Mouse (Mus musculus): ENCODE measurements around the gene Olfr250. TPM values are rescaled to one million over a fixed set of nuclear protein-coding genes. Genes with fewer than 3 reads are reported as not detected.
"Not testable (repeated sequence)": the region's sequence is repeated elsewhere in the genome, so short reads cannot be mapped to it uniquely, and the experiment has no call there.

The Olfr250 gene
- polyA plus RNA-seq (2016; fragmentation: Nextera tagmentation; extraction: Ambion mirVana), result not detected in 2 replicates

DNA sequence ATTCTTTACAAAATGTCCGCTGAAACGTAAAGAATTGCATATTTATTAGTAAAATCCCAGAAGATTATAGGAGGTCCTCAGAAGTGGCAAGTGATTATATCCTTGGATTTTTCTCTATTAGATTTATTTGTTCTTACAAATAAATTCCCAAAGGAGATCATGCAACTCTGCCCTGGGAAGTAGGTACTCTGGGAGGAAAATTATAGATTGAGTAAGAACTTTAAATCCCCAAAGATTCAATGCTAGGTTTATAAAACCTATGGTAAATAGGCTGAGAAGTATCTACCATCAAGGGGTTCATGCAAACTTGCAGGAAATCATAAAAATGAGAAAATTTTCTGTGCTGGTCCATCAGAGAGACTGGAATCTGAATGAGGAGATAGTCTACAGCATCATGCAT lies at the start of gene Olfr250:
Gene Olfr250 (plus strand): TSS at position 301 of the 400 bp plus-strand sequence.
- no peaks in the 10 kb centered on the region for H3K36me3 ChIP-seq
- H3K4me3 ChIP-seq, result no peak within 1 kb of the TSS
- H3K9me3 ChIP-seq, result no peaks in the 10 kb centered on the region
- H3K9ac ChIP-seq, result no peak within 1 kb of the TSS
- no peaks in the 10 kb centered on the region for H3K27me3 ChIP-seq (replicated peaks)
- H3K4me1 ChIP-seq, result no peaks in the 10 kb centered on the region
- no peak within 1 kb of the TSS for H3K27ac ChIP-seq
- 94% methylated on average over 2 of the region's 2 CpGs for WGBS
- ATAC-seq (ENCODE audit: low FRiP score, low read depth), result no peak
- H3K4me2 ChIP-seq (replicated peaks), result no peak within 1 kb of the TSS

GRCm38 (mm10) chr9:38328760-38329159 lies 37.9 kb upstream of the Olfr250 start, which contains the start of gene Olfr25:
Olfr25 (plus strand) TSS chr9:38329060.
- Histone ChIP-seq H3K9me3 (no peaks in the 10 kb centered on the region), H3K4me1 (no peaks in the 10 kb centered on the region), H3K4me2 (replicated peaks) (no peak within 1 kb of the TSS), H3K27me3 (replicated peaks) (no peaks in the 10 kb centered on the region), H3K4me3 (no peak within 1 kb of the TSS), H3K9ac (no peak within 1 kb of the TSS), H3K36me3 (no peaks in the 10 kb centered on the region), H3K27ac (no peak within 1 kb of the TSS)
- 85% methylated on average over 3 of the region's 3 CpGs for WGBS
- ATAC-seq (ENCODE audit: low FRiP score, low read depth), result no peak

DNA sequence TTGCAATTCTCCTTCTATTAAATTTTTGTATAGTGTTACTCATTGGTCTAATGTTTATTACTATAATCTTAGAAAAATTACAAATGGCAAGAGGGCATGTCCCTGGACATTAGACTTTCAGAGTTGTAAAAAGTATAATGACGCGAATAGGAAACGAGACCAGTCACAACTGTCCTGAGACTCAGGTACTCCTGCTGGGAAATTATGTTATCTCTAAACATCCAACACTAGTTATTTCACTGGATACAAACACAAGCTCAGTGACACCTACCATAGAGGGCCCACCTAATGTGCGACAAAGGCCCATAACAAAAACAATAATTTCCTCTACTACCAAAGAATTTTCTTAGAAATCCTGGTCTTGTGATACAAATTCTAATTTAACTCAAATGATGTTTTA lies 18.6 kb upstream of the Olfr250 start, which contains the start of gene Olfr898:
Gene Olfr898 (plus strand): TSS at position 301 of the 400 bp plus-strand sequence.
- Histone ChIP-seq H3K4me2 (replicated peaks) (no peak within 1 kb of the TSS), H3K4me1 (no peaks in the 10 kb centered on the region), H3K27me3 (replicated peaks) (no peaks in the 10 kb centered on the region), H3K9me3 (no peaks in the 10 kb centered on the region), H3K4me3 (no peak within 1 kb of the TSS), H3K36me3 (no peaks in the 10 kb centered on the region), H3K9ac (no peak within 1 kb of the TSS), H3K27ac (no peak within 1 kb of the TSS)
- 96% methylated on average over 4 of the region's 4 CpGs for WGBS
- no peak for ATAC-seq (ENCODE audit: low FRiP score, low read depth)

- 76% methylated on average over 2 of the region's 2 CpGs for WGBS
- H3K4me2 ChIP-seq (replicated peaks), result no peak within 1 kb of the TSS
Measured at GRCm38 (mm10) chr9:38376786-38377185, 10.1 kb downstream of the Olfr250 start, which contains the start of gene Olfr251. Olfr251 (plus strand) TSS chr9:38377086.

GRCm38 (mm10) chr9:38401398-38401797 lies 34.7 kb downstream of the Olfr250 start, which contains the start of gene Olfr147:
Olfr147 (plus strand) TSS chr9:38401698.
- Histone ChIP-seq H3K27ac (no peak within 1 kb of the TSS), H3K27me3 (replicated peaks) (no peaks in the 10 kb centered on the region), H3K9me3 (no peaks in the 10 kb centered on the region), H3K4me2 (replicated peaks) (no peak within 1 kb of the TSS), H3K36me3 (no peaks in the 10 kb centered on the region), H3K9ac (no peak within 1 kb of the TSS), H3K4me3 (no peak within 1 kb of the TSS), H3K4me1 (no peaks in the 10 kb centered on the region)
- 93% methylated on average over 1 of the region's 1 CpGs for WGBS
- no peak for ATAC-seq (ENCODE audit: low FRiP score, low read depth)

More at GRCm38 (mm10) chr9:38376786-38377185, 10.1 kb downstream of the Olfr250 start, which contains the start of gene Olfr251:
- no peaks in the 10 kb centered on the region for H3K9me3 ChIP-seq
- H3K27me3 ChIP-seq (replicated peaks), result no peaks in the 10 kb centered on the region
- ATAC-seq (ENCODE audit: low FRiP score, low read depth), result no peak
- H3K9ac ChIP-seq, result no peak within 1 kb of the TSS
- H3K27ac ChIP-seq, result no peak within 1 kb of the TSS
- no peak within 1 kb of the TSS for H3K4me3 ChIP-seq
- H3K4me1 ChIP-seq, result no peaks in the 10 kb centered on the region
- H3K36me3 ChIP-seq, result no peaks in the 10 kb centered on the region

DNA sequence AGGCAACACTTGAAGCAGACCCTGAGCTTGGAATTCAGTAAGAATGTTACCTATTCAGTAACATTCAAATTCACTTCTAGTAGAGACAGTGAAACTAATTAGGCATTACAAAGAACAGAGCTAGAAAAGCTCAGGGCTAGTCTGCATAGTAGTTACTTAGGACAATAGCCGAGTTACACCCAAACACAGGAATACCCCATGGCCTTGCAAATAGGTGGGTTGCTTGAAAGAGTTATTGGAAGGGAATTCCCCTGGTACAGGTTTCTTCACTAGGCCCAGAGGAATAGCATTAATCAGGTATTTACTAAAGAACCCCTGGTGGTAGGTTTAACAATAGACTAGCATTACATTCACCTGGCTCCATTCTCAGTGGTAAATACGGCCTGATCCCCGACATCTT lies 40.8 kb downstream of the Olfr250 start:
- H3K9me3 ChIP-seq; H3K4me3 ChIP-seq; ATAC-seq (ENCODE audit: low FRiP score, low read depth); H3K27ac ChIP-seq; H3K36me3 ChIP-seq; H3K4me2 ChIP-seq (replicated peaks); H3K9ac ChIP-seq; H3K27me3 ChIP-seq (replicated peaks); H3K4me1 ChIP-seq: not testable (repeated sequence)
- 93% methylated on average over 3 of the region's 3 CpGs for WGBS

GRCm38 (mm10) chr9:38413502-38413901 lies 46.8 kb downstream of the Olfr250 start:
- not testable (repeated sequence) for H3K9ac ChIP-seq; H3K27me3 ChIP-seq (replicated peaks); H3K4me1 ChIP-seq; H3K4me2 ChIP-seq (replicated peaks); H3K9me3 ChIP-seq; ATAC-seq (ENCODE audit: low FRiP score, low read depth); H3K4me3 ChIP-seq; H3K27ac ChIP-seq; H3K36me3 ChIP-seq
- 94% methylated on average over 14 of the region's 14 CpGs for WGBS

Other genes starting within 250 kb of the Olfr250 start
- not detected in 2 replicates for gene Olfr890, start 224.4 kb upstream of the Olfr250 start, polyA plus RNA-seq (2016; fragmentation: Nextera tagmentation; extraction: Ambion mirVana)
- gene Olfr891, start 186.1 kb upstream of the Olfr250 start, polyA plus RNA-seq (2016; fragmentation: Nextera tagmentation; extraction: Ambion mirVana), result not detected in 2 replicates
- gene Olfr893, start 158.5 kb upstream of the Olfr250 start, polyA plus RNA-seq (2016; fragmentation: Nextera tagmentation; extraction: Ambion mirVana), result not detected in 2 replicates
- gene Olfr894, start 148.8 kb upstream of the Olfr250 start, polyA plus RNA-seq (2016; fragmentation: Nextera tagmentation; extraction: Ambion mirVana), result not detected in 2 replicates
- gene Olfr143, start 114.1 kb upstream of the Olfr250 start, polyA plus RNA-seq (2016; fragmentation: Nextera tagmentation; extraction: Ambion mirVana), result not detected in 2 replicates
- gene Olfr895, start 99.0 kb upstream of the Olfr250 start, polyA plus RNA-seq (2016; fragmentation: Nextera tagmentation; extraction: Ambion mirVana), result not detected in 2 replicates
- not detected in 2 replicates for gene Olfr896-ps1, start 75.8 kb upstream of the Olfr250 start, polyA plus RNA-seq (2016; fragmentation: Nextera tagmentation; extraction: Ambion mirVana)
- not detected in 2 replicates for gene Olfr25, start 37.8 kb upstream of the Olfr250 start, polyA plus RNA-seq (2016; fragmentation: Nextera tagmentation; extraction: Ambion mirVana)
- gene Olfr898, start 18.5 kb upstream of the Olfr250 start, polyA plus RNA-seq (2016; fragmentation: Nextera tagmentation; extraction: Ambion mirVana), result not detected in 2 replicates
- not detected in 2 replicates for gene Olfr251, start 10.2 kb downstream of the Olfr250 start, polyA plus RNA-seq (2016; fragmentation: Nextera tagmentation; extraction: Ambion mirVana)
- not detected in 2 replicates for gene Olfr147, start 34.8 kb downstream of the Olfr250 start, polyA plus RNA-seq (2016; fragmentation: Nextera tagmentation; extraction: Ambion mirVana)
- not detected in 2 replicates for gene Olfr901, start 62.6 kb downstream of the Olfr250 start, polyA plus RNA-seq (2016; fragmentation: Nextera tagmentation; extraction: Ambion mirVana)
- not detected in 2 replicates for gene Olfr902, start 80.8 kb downstream of the Olfr250 start, polyA plus RNA-seq (2016; fragmentation: Nextera tagmentation; extraction: Ambion mirVana)
- not detected in 2 replicates for gene Olfr904, start 96.2 kb downstream of the Olfr250 start, polyA plus RNA-seq (2016; fragmentation: Nextera tagmentation; extraction: Ambion mirVana)
- gene Olfr905, start 104.2 kb downstream of the Olfr250 start, polyA plus RNA-seq (2016; fragmentation: Nextera tagmentation; extraction: Ambion mirVana), result not detected in 2 replicates
- not detected in 2 replicates for gene Olfr906, start 120.2 kb downstream of the Olfr250 start, polyA plus RNA-seq (2016; fragmentation: Nextera tagmentation; extraction: Ambion mirVana)
- gene Olfr907, start 128.9 kb downstream of the Olfr250 start, polyA plus RNA-seq (2016; fragmentation: Nextera tagmentation; extraction: Ambion mirVana), result not detected in 2 replicates
- not detected in 2 replicates for gene Olfr911-ps1, start 154.7 kb downstream of the Olfr250 start, polyA plus RNA-seq (2016; fragmentation: Nextera tagmentation; extraction: Ambion mirVana)
- not detected in 2 replicates for gene Olfr910, start 171.0 kb downstream of the Olfr250 start, polyA plus RNA-seq (2016; fragmentation: Nextera tagmentation; extraction: Ambion mirVana)
- gene Olfr912, start 213.3 kb downstream of the Olfr250 start, polyA plus RNA-seq (2016; fragmentation: Nextera tagmentation; extraction: Ambion mirVana), result not detected in 2 replicates
- gene Olfr913, start 225.9 kb downstream of the Olfr250 start, polyA plus RNA-seq (2016; fragmentation: Nextera tagmentation; extraction: Ambion mirVana), result not detected in 2 replicates
- not detected in 2 replicates for gene Olfr914, start 238.2 kb downstream of the Olfr250 start, polyA plus RNA-seq (2016; fragmentation: Nextera tagmentation; extraction: Ambion mirVana)

All from neural tube, embryonic 12.5 days (tissue).